Mouse (Mus musculus): ENCODE results near the gene Cnot1. TPM values are rescaled to one million over a fixed set of nuclear protein-coding genes. Genes with fewer than 3 reads are reported as not detected.

Gene Cnot1
- total and polyA plus RNA-seq, 3 experiments, result 119 to 3,440 (median 259) TPM

- peak overlapping the region; percentile 70 for H3K9ac ChIP-seq (ENCODE audit: control insufficient read depth, low read depth, low read length, poor library complexity, severe bottlenecking)
- peak; percentile 78 for DNase-seq (ENCODE audit: low read depth, low spot score)
- H3K4me1 ChIP-seq (ENCODE audit: control insufficient read depth in 1 of 2, insufficient read depth in 2 of 2, low read length in 2 of 2), result peaks cover 6 to 14% of the 10 kb centered on the region in 2 experiments
- peaks cover 18% of the 10 kb centered on the region for H3K79me2 ChIP-seq (ENCODE audit: control insufficient read depth, insufficient read depth, low read length, poor library complexity)
- no peaks in the 10 kb centered on the region for H3K9me3 ChIP-seq (replicated peaks; ENCODE audit: insufficient read depth, low read length)
- peak overlapping the region; percentile 79 for H3K27ac ChIP-seq (ENCODE audit: control insufficient read depth, low read depth, low read length)
- peaks cover 2 to 15% of the 10 kb centered on the region in 2 experiments; a peak in 3 of 4 replicates for H3K36me3 ChIP-seq (ENCODE audit: control insufficient read depth in 1 of 2, insufficient read depth in 2 of 2, low read length in 2 of 2)
- H3K27me3 ChIP-seq (ENCODE audit: control insufficient read depth in 1 of 2, insufficient read depth in 2 of 2, low read length in 2 of 2), result no peaks in the 10 kb centered on the region
- peak overlapping the region; percentile 77 to 80 for H3K4me3 ChIP-seq (ENCODE audit: control insufficient read depth in 1 of 2, insufficient read depth in 1 of 2, low read depth in 2 of 2, low read length in 2 of 2)
- TF ChIP-seq CHD1 (IDR thresholded peaks at IDR 0.05; ENCODE audit: low read depth, low read length) (no peak; the same call in 1 of the 2 replicates), POLR2A (IDR thresholded peaks at IDR 0.05; ENCODE audit: control insufficient read depth in 1 of 2, insufficient read depth in 1 of 2, low read depth in 1 of 2, low read length in 2 of 2, poor library complexity in 1 of 2) (no peak), CHD2 (IDR thresholded peaks at IDR 0.05; ENCODE audit: low read length) (no peak), HCFC1 (IDR thresholded peaks at IDR 0.05; ENCODE audit: low read depth, low read length) (0 out of 2 replicates have a peak, but pooled peaks have one; percentile 10), EP300 (IDR thresholded peaks at IDR 0.05; ENCODE audit: low read depth in 1 of 2, low read length in 2 of 2) (peak; percentile 39 to 45; a peak in 3 of 4 replicates), MAFK (IDR thresholded peaks at IDR 0.05; ENCODE audit: borderline replicate concordance, low read depth, low read length) (0 out of 2 replicates have a peak, but pooled peaks have one; percentile 10), POLR2AphosphoS2 (IDR thresholded peaks at IDR 0.05; ENCODE audit: low read length) (no peak), ZKSCAN1 (IDR thresholded peaks at IDR 0.05; ENCODE audit: low read depth, low read length) (0 out of 2 replicates have a peak, but pooled peaks have one; percentile 18), ZC3H11A (IDR thresholded peaks at IDR 0.05; ENCODE audit: low read depth, low read length) (no peak), POLR2AphosphoS5 (IDR thresholded peaks at IDR 0.05; ENCODE audit: borderline replicate concordance, low read depth, low read length) (no peak), MYB (IDR thresholded peaks at IDR 0.05; ENCODE audit: low read depth, low read length) (0 out of 2 replicates have a peak, but pooled peaks have one; percentile 35), BHLHE40 (IDR thresholded peaks at IDR 0.05; ENCODE audit: borderline replicate concordance, low read depth, low read length) (no peak), MAX (IDR thresholded peaks at IDR 0.05; ENCODE audit: low read length) (peak; percentile 12; the same call in 1 of the 2 replicates), ETS1 (IDR thresholded peaks at IDR 0.05; ENCODE audit: low read depth, low read length) (peak; percentile 37; the same call in 1 of the 2 replicates), E2F4 (IDR thresholded peaks at IDR 0.05; ENCODE audit: borderline replicate concordance, low read depth, low read length) (no peak), GATA1 (IDR thresholded peaks at IDR 0.05; ENCODE audit: low read depth, low read length) (peak; percentile 45; the same call in 1 of the 2 replicates), TCF12 (IDR thresholded peaks at IDR 0.05; ENCODE audit: low read depth, low read length) (peak; percentile 47; the same call in 1 of the 2 replicates), KAT2A (conservative IDR thresholded peaks at IDR 0.05; ENCODE audit: low read depth, low read length) (no peak), ZMIZ1 (IDR thresholded peaks at IDR 0.05; ENCODE audit: low read depth, low read length) (0 out of 2 replicates have a peak, but pooled peaks have one; percentile 32), USF1 (IDR thresholded peaks at IDR 0.05; ENCODE audit: low read depth, low read length) (no peak), MEF2A (IDR thresholded peaks at IDR 0.05; ENCODE audit: extremely low read depth, insufficient replicate concordance, low read depth, low read length, poor library complexity, severe bottlenecking) (no peak), TAL1 (IDR thresholded peaks at IDR 0.05; ENCODE audit: low read length) (no peak), RCOR1 (IDR thresholded peaks at IDR 0.05; ENCODE audit: low read depth, low read length) (peak; percentile 39), JUND (IDR thresholded peaks at IDR 0.05; ENCODE audit: low read depth, low read length) (no peak), SMC3 (IDR thresholded peaks at IDR 0.05; ENCODE audit: low read depth, low read length) (peak; percentile 6; the same call in 1 of the 2 replicates), RAD21 (IDR thresholded peaks at IDR 0.05; ENCODE audit: low read depth, low read length) (no peak), MYC (IDR thresholded peaks at IDR 0.05; ENCODE audit: low read depth, low read length) (0 out of 2 replicates have a peak, but pooled peaks have one; percentile 3), MAZ (IDR thresholded peaks at IDR 0.05; ENCODE audit: low read depth, low read length) (0 out of 2 replicates have a peak, but pooled peaks have one; percentile 54), NELFE (IDR thresholded peaks at IDR 0.05; ENCODE audit: low read depth, low read length) (0 out of 2 replicates have a peak, but pooled peaks have one; percentile 23), NRF1 (IDR thresholded peaks at IDR 0.05; ENCODE audit: insufficient read depth, low read depth, low read length, poor library complexity, severe bottlenecking) (no peak), TBP (IDR thresholded peaks at IDR 0.05; ENCODE audit: low read depth, low read length) (no peak), SIN3A (IDR thresholded peaks at IDR 0.05; ENCODE audit: low read length) (0 out of 2 replicates have a peak, but pooled peaks have one; percentile 44), ZNF384 (IDR thresholded peaks at IDR 0.05; ENCODE audit: low read depth, low read length) (peak; percentile 72), ELF1 (IDR thresholded peaks at IDR 0.05; ENCODE audit: low read depth, low read length) (no peak), USF2 (IDR thresholded peaks at IDR 0.05; ENCODE audit: borderline replicate concordance in 1 of 2, insufficient read depth in 1 of 2, low read depth in 1 of 2, low read length in 2 of 2) (no peak)
These were observed 92.3 kb downstream of the Cnot1 start for GRCm38 (mm10) chr8:95714837-95715413.
